Mouse (Mus musculus) kidney, postnatal 36 days (tissue): ENCODE data around the gene Trim58.

Source experiments
- DNase-seq, 2 experiments: peaks; one replicate each; pipeline ENCODE4 v3.0.0; 2021 to 2022; ENCODE audit warnings: mixed read lengths in 2 of 2

The Trim58 gene

DNA sequence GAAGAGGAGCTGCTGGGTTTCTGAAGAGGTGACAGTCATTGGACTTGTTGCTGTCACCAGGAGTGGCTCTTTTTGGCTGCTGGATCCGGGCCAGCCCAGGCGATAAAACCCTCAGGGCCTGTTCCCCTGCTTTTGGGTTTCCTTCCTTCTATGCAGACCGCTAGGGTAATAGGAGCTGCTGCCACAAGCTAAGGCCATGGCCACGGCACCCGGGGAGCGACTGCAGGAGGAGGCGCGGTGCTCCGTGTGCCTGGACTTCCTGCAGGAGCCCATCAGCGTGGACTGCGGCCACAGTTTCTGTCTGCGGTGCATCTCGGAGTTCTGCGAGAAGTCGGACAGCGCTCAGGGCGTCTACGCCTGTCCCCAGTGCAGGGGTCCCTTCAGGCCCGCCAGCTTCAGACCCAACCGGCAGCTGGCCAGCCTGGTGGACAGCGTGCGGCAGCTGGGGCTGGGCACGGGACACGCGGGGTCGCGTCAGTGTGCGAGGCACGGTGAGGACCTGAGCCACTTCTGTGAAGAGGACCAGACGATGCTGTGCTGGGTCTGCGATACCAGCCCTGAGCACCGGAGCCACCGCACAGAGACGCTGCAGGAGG is at the start of gene Trim58:
Gene Trim58 (plus strand): TSS at position 194 of the 596 bp plus-strand sequence.
- DNase-seq = peak in 1 of 2 experiments; percentile 19

DNA sequence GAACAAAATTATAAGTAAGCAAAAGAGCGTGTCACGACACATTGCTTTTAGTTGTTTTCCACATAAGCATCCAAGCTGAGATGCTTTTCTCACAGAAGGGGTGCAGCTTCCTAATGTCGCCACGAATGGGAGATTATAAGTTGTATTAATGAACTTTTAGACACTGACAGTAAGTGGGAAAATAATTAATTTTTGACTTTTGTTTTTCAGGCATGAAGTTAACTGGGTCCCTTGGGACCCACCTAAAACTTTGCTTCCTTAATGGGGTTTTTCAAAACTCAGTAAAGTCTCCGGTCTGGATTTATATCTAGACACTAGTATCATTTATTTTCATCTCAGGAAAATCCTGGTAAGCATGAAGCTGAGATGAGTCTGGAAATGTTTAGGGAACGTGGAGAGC is 45.5 kb upstream of the Trim58 start, which contains the start of gene Olfr324:
Gene Olfr324 (plus strand): TSS at position 301 of the 400 bp plus-strand sequence.
- no peak for DNase-seq

DNA sequence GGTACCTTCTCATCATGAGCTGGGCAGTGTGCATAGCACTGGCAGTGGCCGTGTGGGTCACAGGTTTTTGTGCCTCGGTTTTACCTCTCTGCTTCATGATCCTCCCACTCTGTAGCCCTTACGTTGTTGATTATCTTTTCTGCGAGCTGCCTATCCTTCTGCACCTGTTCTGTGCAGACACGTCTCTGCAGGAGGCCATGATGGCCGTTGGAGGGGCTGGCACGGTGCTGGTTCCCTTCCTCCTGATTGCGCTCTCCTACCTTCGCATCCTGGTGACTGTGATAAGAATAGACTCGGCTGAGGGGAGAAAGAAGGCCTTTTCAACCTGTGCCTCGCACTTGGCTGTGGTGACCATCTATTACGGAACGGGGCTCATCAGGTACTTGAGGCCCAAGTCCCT is 42.4 kb upstream of the Trim58 start:
- no peak for DNase-seq

GRCm38 (mm10) chr11:58602062-58602461 is 38.2 kb upstream of the Trim58 start:
- no peak for DNase-seq

- DNase-seq = no peak
Observed at GRCm38 (mm10) chr11:58602800-58603560, 37.3 kb upstream of the Trim58 start.

GRCm38 (mm10) chr11:58604688-58605087 is 35.6 kb upstream of the Trim58 start:
- no peak for DNase-seq

DNA sequence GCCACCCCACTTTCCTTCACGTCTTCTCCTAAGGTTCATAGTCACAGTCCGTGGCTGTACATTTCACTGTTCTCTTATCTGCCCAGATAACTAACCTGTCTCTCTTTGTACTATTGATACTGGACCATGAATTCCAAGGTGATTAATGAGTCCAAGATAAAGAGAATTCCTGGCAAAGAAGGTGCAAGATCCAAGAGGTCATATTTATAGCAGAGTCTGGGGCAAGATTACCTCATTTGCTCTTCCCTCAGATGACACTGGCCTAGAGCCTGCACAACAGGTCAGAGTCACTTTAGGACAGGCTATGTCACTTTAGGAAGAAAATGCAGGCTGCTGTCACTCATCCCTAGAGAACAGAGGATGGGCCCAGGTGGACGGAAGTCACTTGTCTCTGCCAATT is 35.0 kb upstream of the Trim58 start:
- DNase-seq = no peak

DNA sequence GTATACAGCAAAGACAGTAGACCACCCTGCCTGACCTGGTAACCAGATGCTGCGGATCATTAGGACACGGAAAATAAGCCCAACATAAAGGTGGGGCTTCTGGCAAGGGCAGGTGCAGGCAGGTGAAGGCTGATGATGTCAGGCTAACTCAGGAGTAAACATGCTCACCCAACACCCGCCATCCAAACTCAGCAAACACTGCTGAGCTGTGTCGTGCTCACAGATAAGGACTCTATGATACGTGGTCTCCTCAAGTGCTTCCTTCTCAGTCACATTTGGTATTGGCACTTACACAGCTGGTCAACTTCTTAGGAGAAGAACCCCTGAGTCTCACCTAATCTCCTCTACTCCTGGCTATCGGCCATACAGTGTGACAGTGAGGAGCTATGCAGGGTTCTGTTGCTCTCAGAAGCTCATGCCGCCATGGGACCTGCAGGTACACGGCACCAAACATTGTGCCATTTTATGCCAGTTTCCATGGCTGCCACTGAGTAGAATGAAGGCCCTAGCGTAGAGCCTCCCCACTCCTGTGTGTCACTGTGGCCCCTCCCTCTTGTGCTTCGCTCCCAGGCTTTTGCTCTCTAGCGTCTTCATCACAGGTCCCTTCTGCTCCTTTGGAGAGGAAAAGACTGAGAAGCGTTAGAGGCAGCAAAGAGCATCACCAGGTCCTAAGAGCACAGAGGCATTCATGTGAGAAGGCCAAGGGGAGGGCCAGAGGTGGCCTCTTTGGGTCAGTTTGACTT is 33.9 kb upstream of the Trim58 start:
- no peak for DNase-seq

GRCm38 (mm10) chr11:58607030-58607429 is 33.2 kb upstream of the Trim58 start:
- DNase-seq = peak in 1 of 2 experiments; percentile 9

- no peak for DNase-seq
Observed at GRCm38 (mm10) chr11:58613359-58613758, 26.9 kb upstream of the Trim58 start.

GRCm38 (mm10) chr11:58614526-58614925 is 25.7 kb upstream of the Trim58 start:
- DNase-seq = peak; percentile 34 to 52

- DNase-seq = no peak
Observed at GRCm38 (mm10) chr11:58615975-58616374, 24.3 kb upstream of the Trim58 start, which contains the start of gene 2210407C18Rik. Gene 2210407C18Rik, minus strand, starts transcription at chr11:58616075.

GRCm38 (mm10) chr11:58618369-58618768 is 21.9 kb upstream of the Trim58 start:
- DNase-seq = no peak

- no peak for DNase-seq
Observed at GRCm38 (mm10) chr11:58618793-58619192, 21.5 kb upstream of the Trim58 start.

DNA sequence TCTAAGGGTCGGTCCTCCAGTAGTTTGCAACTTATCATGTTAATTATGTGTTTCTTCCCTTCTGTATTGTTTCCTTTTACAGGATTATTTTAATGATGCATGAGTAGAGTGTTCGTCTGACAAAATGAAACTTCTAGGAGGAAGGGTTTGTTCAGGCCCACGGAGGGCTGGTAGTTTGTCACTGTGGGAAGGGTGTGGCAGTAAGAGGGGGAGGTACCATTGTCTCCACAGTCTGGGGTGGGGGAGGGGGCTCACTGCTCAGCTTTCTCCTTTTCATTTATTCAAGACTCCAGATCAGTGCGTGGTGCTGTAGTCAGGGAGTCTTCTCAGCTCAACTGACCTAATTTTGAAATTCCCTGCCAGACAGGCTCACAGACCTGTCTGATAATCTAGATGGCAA is 14.1 kb upstream of the Trim58 start:
- DNase-seq = no peak

DNA sequence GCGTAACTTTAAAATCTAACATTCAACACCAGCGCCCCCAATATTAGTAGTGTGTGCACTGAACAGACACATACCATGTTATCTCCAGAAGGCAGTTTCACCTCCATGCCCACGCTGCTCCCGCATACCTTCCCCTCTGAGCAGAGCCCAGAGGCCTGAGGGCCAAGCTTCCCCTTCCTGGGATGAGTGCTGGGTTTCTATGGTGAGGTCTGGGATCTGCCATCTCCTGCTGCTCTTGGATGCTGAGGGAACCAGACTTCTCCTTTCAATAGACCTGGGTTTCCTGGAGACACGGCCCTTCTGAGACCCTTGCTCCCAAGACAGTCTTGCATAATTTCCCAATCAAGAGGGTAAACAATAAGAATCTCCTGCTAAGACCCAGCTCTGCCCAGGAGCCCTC is 9.9 kb upstream of the Trim58 start, which contains the start of gene Olfr323:
Gene Olfr323 (minus strand): TSS at position 101 of the 400 bp plus-strand sequence.
- DNase-seq = no peak

GRCm38 (mm10) chr11:58634878-58635277 is 5.4 kb upstream of the Trim58 start:
- DNase-seq = no peak

DNA sequence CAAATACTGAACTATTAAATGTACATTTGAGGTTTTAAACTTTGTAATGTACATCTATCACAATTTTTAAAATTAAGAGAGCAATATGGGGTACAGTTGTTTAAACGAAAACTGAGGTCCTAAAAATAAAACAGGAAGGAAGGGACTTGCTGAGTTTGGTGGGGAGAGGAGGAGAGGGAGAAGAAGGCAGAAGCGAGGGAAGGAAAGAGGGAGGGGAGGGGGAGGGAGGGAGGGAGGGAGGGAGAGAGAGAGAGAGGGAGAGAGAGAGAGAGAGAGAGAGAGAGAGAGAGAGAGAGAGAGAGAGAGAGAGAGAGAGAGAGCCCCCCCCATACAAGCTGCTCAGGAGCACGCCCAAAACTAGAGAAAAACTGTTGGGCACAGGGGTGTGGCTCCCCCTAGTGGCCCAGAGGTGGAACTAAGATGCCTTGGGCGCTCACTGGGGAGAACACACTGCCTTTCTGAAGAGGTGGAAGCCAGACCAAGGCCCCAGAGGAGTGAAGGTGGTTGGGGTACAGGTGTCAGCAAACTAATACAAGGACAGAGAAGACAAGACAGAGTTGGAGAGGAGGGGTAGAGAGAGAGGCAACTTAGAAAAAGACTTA is 3.8 kb upstream of the Trim58 start:
- peak; percentile 24 to 55 for DNase-seq

GRCm38 (mm10) chr11:58638176-58638701 is 2.0 kb upstream of the Trim58 start:
- no peak for DNase-seq

DNA sequence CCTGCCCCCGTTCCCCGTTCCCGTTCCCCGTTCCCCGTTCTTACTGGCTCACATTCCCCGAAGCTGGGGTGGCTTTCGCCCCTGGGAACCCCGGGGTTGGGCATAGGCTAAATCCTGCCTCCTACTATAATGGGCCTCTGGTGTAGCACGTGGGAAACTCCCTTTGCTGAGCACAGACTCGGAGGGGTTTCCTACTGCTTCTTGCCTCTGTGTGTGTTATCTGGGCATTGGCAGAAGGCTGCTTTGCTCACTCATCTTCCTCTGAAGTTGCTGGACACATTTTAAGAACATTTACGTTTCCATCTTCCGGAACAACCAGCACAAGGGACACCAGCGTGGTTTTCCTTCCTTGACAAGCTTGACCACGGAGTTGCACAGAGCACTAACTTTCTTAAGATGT is 792 bp downstream of the Trim58 start:
- DNase-seq = no peak

DNA sequence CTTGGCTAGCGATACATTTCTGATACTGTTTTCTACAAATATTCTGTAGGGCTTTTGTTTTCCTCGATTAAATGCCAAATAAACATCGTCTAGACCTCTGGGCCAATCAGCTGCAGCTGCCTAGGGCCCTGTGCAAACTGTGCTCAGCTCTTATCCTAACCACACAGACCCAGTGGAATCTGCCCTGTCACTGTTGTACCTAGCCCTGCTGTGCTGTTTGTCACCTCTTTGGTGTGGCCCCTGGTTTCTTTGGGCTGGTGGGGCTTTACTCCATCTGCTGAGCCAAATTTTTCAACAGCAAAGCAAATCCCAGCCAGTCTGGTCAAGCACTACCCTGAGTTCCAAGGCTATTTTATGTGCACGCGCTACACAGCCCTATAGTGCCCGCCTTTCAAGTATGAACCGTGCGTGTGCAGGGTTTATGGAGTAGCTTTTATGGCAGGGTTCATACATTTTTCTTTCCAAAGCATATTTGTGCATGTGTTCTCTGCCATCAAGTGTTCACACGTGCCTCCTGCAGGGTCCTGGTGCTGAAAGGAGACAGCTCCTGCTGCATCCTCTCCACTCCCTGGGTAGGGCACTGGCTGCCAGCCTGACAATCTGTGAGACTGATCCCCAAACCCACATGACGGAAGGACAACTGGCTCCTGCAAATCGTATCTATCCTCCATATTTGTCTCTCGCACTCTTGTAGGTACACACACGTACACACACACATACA is 1.5 kb downstream of the Trim58 start:
- DNase-seq = no peak

DNA sequence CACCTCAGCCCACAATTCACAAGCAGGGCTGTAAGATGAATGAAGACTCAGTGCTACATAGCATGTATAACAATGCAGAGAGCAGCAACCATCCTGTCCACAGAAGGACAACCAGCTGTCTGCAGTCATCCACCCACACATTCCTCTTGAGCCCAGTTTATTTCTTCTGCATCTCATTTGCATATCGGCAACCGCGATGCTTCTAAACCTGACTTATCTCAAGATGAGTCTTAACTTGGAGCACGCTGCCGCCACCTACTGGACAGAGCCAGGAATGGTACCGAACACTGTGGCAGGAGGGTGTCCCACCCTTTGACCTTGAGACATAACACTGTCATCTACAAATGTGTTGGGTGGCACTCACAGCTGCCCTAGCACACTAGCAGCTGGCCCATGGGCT is 3.1 kb downstream of the Trim58 start:
- peak in 1 of 2 experiments; percentile 20 for DNase-seq
